Mouse (Mus musculus): ENCODE measurements at regions not wholly inside any gene's neighbourhood (a gene's known extent, or its start where the extent isn't known, plus 50 kb on each side); places are given as distances from the start of the nearest gene placed in this dataset.
"Not testable (repeated sequence)": the region's sequence is repeated elsewhere in the genome, so short reads cannot be mapped to it uniquely, and the experiment has no call there.

DNA sequence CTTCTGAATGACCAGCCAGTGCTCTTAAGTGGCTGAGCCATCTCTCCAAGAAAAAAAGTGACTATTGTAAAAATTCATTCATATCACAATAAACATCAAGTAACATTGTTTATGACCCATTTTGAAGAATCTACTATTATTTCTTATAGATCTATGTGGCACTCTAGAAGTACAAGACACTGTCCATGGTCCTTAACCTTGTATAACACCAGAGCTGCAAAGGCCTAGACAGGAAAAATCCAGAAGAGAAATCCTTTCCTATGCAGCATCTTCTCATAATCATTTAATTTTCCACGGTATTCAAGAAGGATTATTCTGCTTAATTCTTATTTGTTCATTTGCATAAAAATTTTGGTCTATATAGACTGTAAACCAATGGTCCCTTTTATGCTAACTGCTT is 304.7 kb upstream of the Pou3f2 start:
- Histone ChIP-seq H3K4me1 (ENCODE audit: control insufficient read depth, insufficient read depth, low read length) (no peaks in the 10 kb centered on the region), H3K27ac (ENCODE audit: insufficient read depth, low read depth, low read length) (no peak overlapping the region), H3K4me3 (ENCODE audit: insufficient read depth, low read depth, low read length) (no peak overlapping the region), H3K27me3 (replicated peaks; ENCODE audit: control insufficient read depth, insufficient read depth, low read length) (no peaks in the 10 kb centered on the region), H3K36me3 (ENCODE audit: control insufficient read depth, insufficient read depth, low read length) (no peaks in the 10 kb centered on the region)
- 68% methylated on average over 1 of the region's 1 CpGs for WGBS
- TF ChIP-seq CTCF (conservative IDR thresholded peaks at IDR 0.05; ENCODE audit: insufficient read depth, insufficient read length, low read depth, low read length) (no peak), POLR2A (IDR thresholded peaks at IDR 0.05; ENCODE audit: low read depth, low read length) (no peak)
- DNase-seq: no peak

DNA sequence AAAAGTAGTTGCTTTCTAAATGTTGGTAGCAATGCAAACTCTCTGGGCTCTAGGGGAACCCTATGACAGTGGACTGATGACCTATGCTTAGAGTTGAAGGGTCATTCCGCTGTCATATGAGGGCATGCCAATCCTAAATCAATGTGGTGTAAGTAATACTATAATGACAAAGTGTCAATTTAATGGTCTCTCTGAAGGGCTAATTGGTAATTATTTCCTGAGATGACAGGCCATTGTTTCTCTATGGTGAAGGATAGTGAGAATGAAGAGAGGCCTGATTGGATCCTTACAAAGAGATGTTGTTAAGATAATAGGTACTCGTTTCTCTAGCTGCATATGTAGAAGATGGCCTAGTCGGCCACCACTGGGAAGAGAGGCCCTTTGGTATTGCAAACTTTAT is 299.7 kb upstream of the Pou3f2 start:
- no peak for DNase-seq
- Histone ChIP-seq H3K27me3 (replicated peaks; ENCODE audit: control insufficient read depth, insufficient read depth, low read length) (no peaks in the 10 kb centered on the region), H3K4me3 (ENCODE audit: insufficient read depth, low read depth, low read length) (no peak overlapping the region), H3K4me1 (ENCODE audit: control insufficient read depth, insufficient read depth, low read length) (no peaks in the 10 kb centered on the region), H3K27ac (ENCODE audit: insufficient read depth, low read depth, low read length) (no peak overlapping the region), H3K36me3 (ENCODE audit: control insufficient read depth, insufficient read depth, low read length) (no peaks in the 10 kb centered on the region)
- no peak for TF ChIP-seq CTCF (conservative IDR thresholded peaks at IDR 0.05; ENCODE audit: insufficient read depth, insufficient read length, low read depth, low read length)
- no peak for TF ChIP-seq POLR2A (IDR thresholded peaks at IDR 0.05; ENCODE audit: low read depth, low read length)
- 51% methylated on average over 3 of the region's 3 CpGs for WGBS

DNA sequence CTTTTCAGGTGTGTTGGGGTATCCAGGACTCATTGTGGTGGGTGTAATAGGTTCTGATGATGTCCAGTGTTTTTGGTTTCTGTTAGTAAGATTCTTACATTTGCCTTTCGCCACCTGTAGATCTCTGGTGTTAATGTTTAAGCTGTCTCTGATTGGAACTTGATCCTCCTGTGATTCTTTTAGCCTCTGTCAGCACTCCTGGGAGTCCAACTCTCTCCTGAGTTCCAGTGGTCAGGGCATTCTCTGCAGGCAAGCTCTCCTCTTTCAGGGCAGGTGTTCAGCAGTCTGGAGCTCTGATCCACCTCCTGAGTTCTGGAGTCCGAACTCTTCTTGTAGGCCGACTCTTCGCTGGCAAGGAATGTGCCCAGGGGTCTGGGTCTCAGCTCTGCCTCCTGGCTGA is 274.9 kb upstream of the Pou3f2 start:
- 63% methylated on average over 4 of the region's 4 CpGs for WGBS
- H3K27me3 ChIP-seq (replicated peaks; ENCODE audit: control insufficient read depth, insufficient read depth, low read length); H3K4me1 ChIP-seq (ENCODE audit: control insufficient read depth, insufficient read depth, low read length); H3K4me3 ChIP-seq (ENCODE audit: insufficient read depth, low read depth, low read length); H3K36me3 ChIP-seq (ENCODE audit: control insufficient read depth, insufficient read depth, low read length): not testable (repeated sequence)
- peak; percentile 58 for DNase-seq
- peak overlapping the region; percentile 91 for H3K27ac ChIP-seq (ENCODE audit: insufficient read depth, low read depth, low read length)
